In genomic region chr10:37236001-37236822, GRCm38 (mm10) we compare ENCODE assay signal across 9 mouse cellular contexts.
DNase-seq lines count a peak whose midpoint lies in the region; ATAC-seq and TF ChIP-seq lines count a peak whose summit lies in the region.
"Had no signal": no experiment of that assay in that cellular context is flagged by ENCODE, and none has a peak within 500 bp of the region (broad histone marks: within the 10 kb centered on the region; RNA-seq: fewer than 3 reads in every experiment).

No protein-coding gene starts in this region.

- no peak for ATAC-seq in intestine, embryonic 14.5 days (replicated peaks; ENCODE audit: low FRiP score, low TSS enrichment, low read depth)
- no peak for ATAC-seq in intestine, postnatal 0 days
- no peak for ATAC-seq in liver, embryonic 13.5 days (ENCODE audit: low read depth)
- ATAC-seq in forebrain, embryonic 13.5 days = no peak

- 46% methylated on average over 4 of the region's 4 CpGs for WGBS in intestine, embryonic 14.5 days
- WGBS in intestine, postnatal 0 days = 63% methylated on average over 4 of the region's 4 CpGs
- 43% methylated on average over 4 of the region's 4 CpGs for WGBS in liver, embryonic 13.5 days (ENCODE audit: insufficient replicate concordance)
- 88% methylated on average over 4 of the region's 4 CpGs for WGBS in forebrain, embryonic 13.5 days
- 79% methylated on average over 4 of the region's 4 CpGs for WGBS in forebrain, embryonic 10.5 days

- H3K27me3 ChIP-seq in intestine, embryonic 14.5 days (replicated peaks; ENCODE audit: control insufficient read depth, insufficient read depth, low read length) = no peaks in the 10 kb centered on the region
- H3K27me3 ChIP-seq in intestine, postnatal 0 days (replicated peaks; ENCODE audit: control insufficient read depth, insufficient read depth, low read length) = no peaks in the 10 kb centered on the region
- H3K27me3 ChIP-seq in liver, embryonic 13.5 days = no peaks in the 10 kb centered on the region
- no peaks in the 10 kb centered on the region for H3K27me3 ChIP-seq in forebrain, embryonic 13.5 days
- no peaks in the 10 kb centered on the region for H3K27me3 ChIP-seq in forebrain, embryonic 10.5 days (ENCODE audit: poor library complexity, severe bottlenecking)

- no peak overlapping the region for H3K9ac ChIP-seq in intestine, embryonic 14.5 days (ENCODE audit: low read length)
- no peak overlapping the region for H3K9ac ChIP-seq in intestine, postnatal 0 days (ENCODE audit: low read depth, low read length)
- no peak overlapping the region for H3K9ac ChIP-seq in liver, embryonic 13.5 days
- no peak overlapping the region for H3K9ac ChIP-seq in forebrain, embryonic 13.5 days

- H3K4me1 ChIP-seq in intestine, embryonic 14.5 days (replicated peaks; ENCODE audit: control insufficient read depth, insufficient read depth, low read length) = peaks cover 5% of the 10 kb centered on the region; the same call in 1 of the 2 replicates
- H3K4me1 ChIP-seq in intestine, postnatal 0 days (replicated peaks; ENCODE audit: control insufficient read depth, insufficient read depth, low read length) = no peaks in the 10 kb centered on the region
- peaks cover 51% of the 10 kb centered on the region for H3K4me1 ChIP-seq in liver, embryonic 13.5 days (replicated peaks)
- H3K4me1 ChIP-seq in forebrain, embryonic 13.5 days = peaks cover 6% of the 10 kb centered on the region
- H3K4me1 ChIP-seq in forebrain, embryonic 10.5 days = peaks cover 21% of the 10 kb centered on the region

- peak; percentile 48 for DNase-seq in intestine, embryonic 14.5 days (ENCODE audit: low spot score)
- peak; percentile 14 for DNase-seq in 416B (ENCODE audit: low read depth)
- peak; percentile 18 for DNase-seq in c-Kit-positive CD71-negative TER-119-negative erythroid progenitor cells, embryonic 14.5 days (ENCODE audit: low read depth)
- no peak for DNase-seq in liver, embryonic 13.5 days
- DNase-seq in forebrain, embryonic 10.5 days (ENCODE audit: extremely low spot score, low spot score) = no peak
- no peak for DNase-seq in cerebellum, adult 11-12 months
- DNase-seq: lung, adult 18-20 months had no signal

- no peak overlapping the region for H3K4me3 ChIP-seq in intestine, embryonic 14.5 days (ENCODE audit: low read depth, low read length)
- H3K4me3 ChIP-seq in intestine, postnatal 0 days (ENCODE audit: low read depth, low read length) = no peak overlapping the region
- no peak overlapping the region for H3K4me3 ChIP-seq in liver, embryonic 13.5 days (replicated peaks)
- H3K4me3 ChIP-seq in forebrain, embryonic 13.5 days = no peak overlapping the region
- no peak overlapping the region for H3K4me3 ChIP-seq in forebrain, embryonic 10.5 days

- no peak for TF ChIP-seq CTCF in intestine, postnatal 0 days (IDR thresholded peaks at IDR 0.05; ENCODE audit: low read depth)

- no peaks in the 10 kb centered on the region for H3K9me3 ChIP-seq in intestine, embryonic 14.5 days (ENCODE audit: control insufficient read depth, low read length)
- no peaks in the 10 kb centered on the region for H3K9me3 ChIP-seq in intestine, postnatal 0 days (ENCODE audit: control insufficient read depth)
- H3K9me3 ChIP-seq in liver, embryonic 13.5 days (replicated peaks) = no peaks in the 10 kb centered on the region
- no peaks in the 10 kb centered on the region for H3K9me3 ChIP-seq in forebrain, embryonic 13.5 days (replicated peaks)
- no peaks in the 10 kb centered on the region for H3K9me3 ChIP-seq in forebrain, embryonic 10.5 days

- no peaks in the 10 kb centered on the region for H3K36me3 ChIP-seq in intestine, embryonic 14.5 days (ENCODE audit: control insufficient read depth, insufficient read depth, low read length)
- no peaks in the 10 kb centered on the region for H3K36me3 ChIP-seq in intestine, postnatal 0 days (ENCODE audit: control insufficient read depth, insufficient read depth)
- no peaks in the 10 kb centered on the region for H3K36me3 ChIP-seq in liver, embryonic 13.5 days
- H3K36me3 ChIP-seq in forebrain, embryonic 13.5 days (ENCODE audit: poor library complexity, severe bottlenecking) = no peaks in the 10 kb centered on the region
- H3K36me3 ChIP-seq in forebrain, embryonic 10.5 days (replicated peaks) = no peaks in the 10 kb centered on the region

- peak overlapping the region; percentile 34 for H3K27ac ChIP-seq in intestine, embryonic 14.5 days (ENCODE audit: low read depth)
- no peak overlapping the region for H3K27ac ChIP-seq in intestine, postnatal 0 days (ENCODE audit: low read depth, low read length)
- peak overlapping the region; percentile 44 for H3K27ac ChIP-seq in liver, embryonic 13.5 days
- no peak overlapping the region for H3K27ac ChIP-seq in forebrain, embryonic 13.5 days
- H3K27ac ChIP-seq in forebrain, embryonic 10.5 days = no peak overlapping the region

- H3K4me2 ChIP-seq in intestine, embryonic 14.5 days (ENCODE audit: low read length) = no peak overlapping the region
- no peak overlapping the region for H3K4me2 ChIP-seq in intestine, postnatal 0 days (replicated peaks; ENCODE audit: low read depth)
- no peak overlapping the region for H3K4me2 ChIP-seq in liver, embryonic 13.5 days
- no peak overlapping the region for H3K4me2 ChIP-seq in forebrain, embryonic 13.5 days

Comparison
In these comparisons a context has a peak if more than half of its experiments do, and no peak if none do; other contexts are left out.
1. H3K27ac ChIP-seq: peak in intestine, embryonic 14.5 days (single experiment) and liver, embryonic 13.5 days (single experiment); none in intestine, postnatal 0 days (single experiment), forebrain, embryonic 13.5 days (single experiment) and forebrain, embryonic 10.5 days (single experiment).
2. DNase-seq: peak in intestine, embryonic 14.5 days (single experiment), 416B (single experiment) and c-Kit-positive CD71-negative TER-119-negative erythroid progenitor cells, embryonic 14.5 days (single experiment); none in liver, embryonic 13.5 days (single experiment), forebrain, embryonic 10.5 days (single experiment) and cerebellum, adult 11-12 months (single experiment).